In the genomic region with DNA sequence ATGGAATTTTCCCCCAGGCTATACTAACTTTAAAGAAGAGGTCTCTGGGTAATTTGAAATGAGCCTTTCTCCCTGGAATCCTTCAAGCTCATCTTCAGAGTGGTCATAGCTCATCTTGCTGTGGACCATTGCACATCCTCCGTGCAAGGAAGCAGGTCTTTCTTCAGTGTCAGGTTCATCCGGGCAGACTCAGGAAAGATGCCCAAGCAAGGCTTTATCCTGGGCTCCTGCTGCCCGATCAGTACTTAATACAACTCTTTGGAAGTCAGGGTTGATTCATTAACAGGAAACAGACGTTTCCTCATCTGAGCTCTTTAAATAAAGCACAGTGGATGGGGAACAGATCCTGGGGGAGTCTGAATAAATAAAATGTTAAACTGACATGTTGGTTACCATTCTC, we compare ENCODE assay signal across 27 mouse cellular contexts.
A peak's percentile ranks its signal among the peaks of the same experiment; 100 is the strongest.
DNase-seq lines count a peak whose midpoint lies in the region; ATAC-seq and TF ChIP-seq lines count a peak whose summit lies in the region.
"Had no signal": no experiment of that assay in that cellular context is flagged by ENCODE, and none has a peak within 500 bp of the region (broad histone marks: within the 10 kb centered on the region; RNA-seq: fewer than 3 reads in every experiment).

No protein-coding gene starts in this region.

- H3K4me2 ChIP-seq in lung, embryonic 14.5 days, result no peak overlapping the region
- no peak overlapping the region for H3K4me2 ChIP-seq in kidney, postnatal 0 days (ENCODE audit: low read length)
- H3K4me2 ChIP-seq: embryonic facial prominence, embryonic 13.5 days; forebrain, embryonic 15.5 days; heart, embryonic 11.5 days; hindbrain, embryonic 14.5 days; midbrain, embryonic 13.5 days; neural tube, embryonic 13.5 days had no signal

- H3K27ac ChIP-seq in lung, embryonic 14.5 days (ENCODE audit: low read depth), result no peak overlapping the region
- no peak overlapping the region for H3K27ac ChIP-seq in kidney, postnatal 0 days
- H3K27ac ChIP-seq: embryonic facial prominence, embryonic 13.5 days; forebrain, embryonic 10.5 days; forebrain, embryonic 15.5 days; hindbrain, embryonic 14.5 days; liver, embryonic 14.5 days; macrophage; midbrain, embryonic 13.5 days; neural tube, embryonic 13.5 days had no signal

- no peak overlapping the region for H3K4me3 ChIP-seq in lung, embryonic 14.5 days (ENCODE audit: low read depth, low read length)
- H3K4me3 ChIP-seq in lung, adult 2 months (replicated peaks; ENCODE audit: extremely low read depth, low read depth, low read length), result no peak overlapping the region
- no peak overlapping the region for H3K4me3 ChIP-seq in kidney, postnatal 0 days (replicated peaks; ENCODE audit: low read depth, low read length)
- H3K4me3 ChIP-seq: embryonic facial prominence, embryonic 13.5 days; forebrain, embryonic 10.5 days; forebrain, embryonic 15.5 days; midbrain, embryonic 13.5 days; neural tube, embryonic 13.5 days had no signal

- no peaks in the 10 kb centered on the region for H3K4me1 ChIP-seq in lung, embryonic 14.5 days (ENCODE audit: insufficient read depth)
- H3K4me1 ChIP-seq in lung, adult 2 months (ENCODE audit: control insufficient read depth, insufficient read depth, low read length), result no peaks in the 10 kb centered on the region
- no peaks in the 10 kb centered on the region for H3K4me1 ChIP-seq in kidney, postnatal 0 days (replicated peaks; ENCODE audit: insufficient read depth, low read length)
- H3K4me1 ChIP-seq: embryonic facial prominence, embryonic 13.5 days; midbrain, embryonic 13.5 days had no signal

- WGBS in lung, embryonic 14.5 days, result 62% methylated on average over 4 of the region's 4 CpGs
- 38% methylated on average over 4 of the region's 4 CpGs for WGBS in lung, adult 2 months
- WGBS in kidney, postnatal 0 days, result 27% methylated on average over 4 of the region's 4 CpGs

- no peak for ATAC-seq in lung, embryonic 14.5 days (ENCODE audit: insufficient read depth)
- no peak for ATAC-seq in kidney, postnatal 0 days (replicated peaks; ENCODE audit: low FRiP score, low read depth)
- ATAC-seq: forebrain, embryonic 15.5 days; midbrain, embryonic 13.5 days had no signal

- no peaks in the 10 kb centered on the region for H3K9me3 ChIP-seq in lung, embryonic 14.5 days (ENCODE audit: low read depth, low read length)
- no peaks in the 10 kb centered on the region for H3K9me3 ChIP-seq in kidney, postnatal 0 days (replicated peaks; ENCODE audit: low read length)
- H3K9me3 ChIP-seq: embryonic facial prominence, embryonic 13.5 days; forebrain, embryonic 10.5 days; forebrain, embryonic 15.5 days; midbrain, embryonic 13.5 days; neural tube, embryonic 13.5 days had no signal

- TF ChIP-seq POLR2A in lung, adult 2 months (IDR thresholded peaks at IDR 0.05; ENCODE audit: borderline replicate concordance, extremely low read depth, low read depth, low read length), result no peak

- TF ChIP-seq CTCF in lung, embryonic 14.5 days (IDR thresholded peaks at IDR 0.05; ENCODE audit: low read depth), result no peak
- no peak for TF ChIP-seq CTCF in lung, adult 2 months (IDR thresholded peaks at IDR 0.05; ENCODE audit: insufficient read depth, low read length)
- TF ChIP-seq CTCF in kidney, postnatal 0 days (IDR thresholded peaks at IDR 0.05; ENCODE audit: low read depth), result no peak

- no peaks in the 10 kb centered on the region for H3K36me3 ChIP-seq in lung, embryonic 14.5 days (ENCODE audit: insufficient read depth)
- H3K36me3 ChIP-seq in kidney, postnatal 0 days (ENCODE audit: insufficient read depth, low read length), result no peaks in the 10 kb centered on the region
- H3K36me3 ChIP-seq: embryonic facial prominence, embryonic 13.5 days; forebrain, embryonic 10.5 days; forebrain, embryonic 15.5 days; midbrain, embryonic 13.5 days; neural tube, embryonic 13.5 days had no signal

- H3K9ac ChIP-seq in lung, embryonic 14.5 days, result no peak overlapping the region
- H3K9ac ChIP-seq in kidney, postnatal 0 days (ENCODE audit: low read depth, low read length), result no peak overlapping the region
- H3K9ac ChIP-seq: embryonic facial prominence, embryonic 13.5 days; forebrain, embryonic 15.5 days; hindbrain, embryonic 14.5 days; liver, embryonic 14.5 days; midbrain, embryonic 13.5 days; neural tube, embryonic 13.5 days had no signal

- no peaks in the 10 kb centered on the region for H3K27me3 ChIP-seq in lung, embryonic 14.5 days (ENCODE audit: insufficient read depth, low read length)
- no peaks in the 10 kb centered on the region for H3K27me3 ChIP-seq in kidney, postnatal 0 days (ENCODE audit: insufficient read depth, low read length)
- H3K27me3 ChIP-seq: embryonic facial prominence, embryonic 13.5 days; forebrain, embryonic 15.5 days; midbrain, embryonic 13.5 days; neural tube, embryonic 13.5 days had no signal

- DNase-seq in embryo, embryonic 10.5 days (ENCODE audit: low spot score), result peak; percentile 6
- DNase-seq in embryo, embryonic 9.5 days (ENCODE audit: extremely low spot score), result no peak
- DNase-seq in lung, embryonic 14.5 days, result peak; percentile 34
- no peak for DNase-seq in lung, adult 2 months
- peak; percentile 48 for DNase-seq in kidney, postnatal 0 days (ENCODE audit: low spot score)
- DNase-seq in kidney, postnatal 4 days, result peak; percentile 6 to 39
- DNase-seq in yolk sac, embryonic 10.5 days (ENCODE audit: low spot score), result no peak
- DNase-seq in gastrocnemius, postnatal 4 days (ENCODE audit: low spot score in 2 of 2), result no peak
- DNase-seq: adrenal gland, postnatal 10 days; cerebellum, adult 8-10 months; cerebellum, postnatal 25 days; embryo, embryonic 11 days; gastrocnemius, postnatal 25 days; heart, adult 18-20 months; heart, postnatal 10 days; liver; thymus, adult 2 months; thymus, postnatal 36 days had no signal

Comparison
In these comparisons a context has a peak if more than half of its experiments do, and no peak if none do; other contexts are left out.
1. DNase-seq: peak in embryo, embryonic 10.5 days (single experiment), lung, embryonic 14.5 days (single experiment), kidney, postnatal 0 days (single experiment) and kidney, postnatal 4 days (2 of 2); none in embryo, embryonic 9.5 days (single experiment), lung, adult 2 months (single experiment), yolk sac, embryonic 10.5 days (single experiment) and gastrocnemius, postnatal 4 days (0 of 2).